Mouse (Mus musculus): ENCODE measurements around the gene Asic2. TPM values are rescaled to one million over a fixed set of nuclear protein-coding genes. Genes with fewer than 3 reads are reported as not detected.

Asic2 gene
- polyA plus RNA-seq, 2 experiments: 0.01 to 0.04 TPM

- WGBS (ENCODE audit: insufficient replicate concordance): 64% methylated on average over 1 of the region's 1 CpGs
- no peak for TF ChIP-seq EP300 (IDR thresholded peaks at IDR 0.05; ENCODE audit: low read depth)
- TF ChIP-seq CTCF (IDR thresholded peaks at IDR 0.05; ENCODE audit: low read depth): no peak
- Histone ChIP-seq H3K9me3 (ENCODE audit: control insufficient read depth, low read length) (no peaks in the 10 kb centered on the region), H3K4me2 (ENCODE audit: low read depth) (no peak overlapping the region), H3K27ac (no peak overlapping the region), H3K9ac (replicated peaks) (no peak overlapping the region), H3K27me3 (ENCODE audit: control insufficient read depth, insufficient read depth, low read length) (no peaks in the 10 kb centered on the region), H3K4me1 (replicated peaks; ENCODE audit: control insufficient read depth in 2 of 2, insufficient read depth in 2 of 2, low read length in 1 of 2) (no peaks in the 10 kb centered on the region), H3K36me3 (replicated peaks; ENCODE audit: control insufficient read depth, insufficient read depth, low read depth) (no peaks in the 10 kb centered on the region), H3K4me3 (ENCODE audit: insufficient read depth in 1 of 2, low read depth in 2 of 2, low read length in 2 of 2) (no peak overlapping the region)
- no peak for ATAC-seq (ENCODE audit: insufficient read depth)
- DNase-seq (ENCODE audit: low read depth in 3 of 3, low spot score in 3 of 3): no peak
Measured at GRCm38 (mm10) chr11:81937516-81937915, 30.7 kb downstream of the Asic2 start.

GRCm38 (mm10) chr11:81926393-81926792, 41.9 kb downstream of the Asic2 start:
- Histone ChIP-seq H3K4me3 (ENCODE audit: insufficient read depth in 1 of 2, low read depth in 2 of 2, low read length in 2 of 2) (no peak overlapping the region), H3K4me1 (replicated peaks; ENCODE audit: control insufficient read depth in 2 of 2, insufficient read depth in 2 of 2, low read length in 1 of 2) (no peaks in the 10 kb centered on the region), H3K9ac (replicated peaks) (no peak overlapping the region), H3K4me2 (ENCODE audit: low read depth) (no peak overlapping the region), H3K9me3 (ENCODE audit: control insufficient read depth, low read length) (no peaks in the 10 kb centered on the region), H3K27me3 (ENCODE audit: control insufficient read depth, insufficient read depth, low read length) (no peaks in the 10 kb centered on the region), H3K27ac (no peak overlapping the region), H3K36me3 (replicated peaks; ENCODE audit: control insufficient read depth, insufficient read depth, low read depth) (no peaks in the 10 kb centered on the region)
- no peak for ATAC-seq (ENCODE audit: insufficient read depth)
- TF ChIP-seq CTCF (IDR thresholded peaks at IDR 0.05; ENCODE audit: low read depth) (no peak), EP300 (IDR thresholded peaks at IDR 0.05; ENCODE audit: low read depth) (no peak)
- DNase-seq (ENCODE audit: low read depth in 3 of 3, low spot score in 3 of 3): no peak

- no peak for ATAC-seq (ENCODE audit: insufficient read depth)
- H3K27me3 ChIP-seq (ENCODE audit: control insufficient read depth, insufficient read depth, low read length): no peaks in the 10 kb centered on the region
- no peak overlapping the region for H3K9ac ChIP-seq (replicated peaks)
- H3K9me3 ChIP-seq (ENCODE audit: control insufficient read depth, low read length): no peaks in the 10 kb centered on the region
- no peak for DNase-seq (ENCODE audit: low read depth in 3 of 3, low spot score in 3 of 3)
- 59% methylated on average over 4 of the region's 4 CpGs for WGBS (ENCODE audit: insufficient replicate concordance)
- H3K36me3 ChIP-seq (replicated peaks; ENCODE audit: control insufficient read depth, insufficient read depth, low read depth): no peaks in the 10 kb centered on the region
- no peak overlapping the region for H3K4me3 ChIP-seq (ENCODE audit: insufficient read depth in 1 of 2, low read depth in 2 of 2, low read length in 2 of 2)
- no peak overlapping the region for H3K4me2 ChIP-seq (ENCODE audit: low read depth)
- no peak overlapping the region for H3K27ac ChIP-seq
- no peaks in the 10 kb centered on the region for H3K4me1 ChIP-seq (replicated peaks; ENCODE audit: control insufficient read depth in 2 of 2, insufficient read depth in 2 of 2, low read length in 1 of 2)
- TF ChIP-seq CTCF (IDR thresholded peaks at IDR 0.05; ENCODE audit: low read depth) (no peak), EP300 (IDR thresholded peaks at IDR 0.05; ENCODE audit: low read depth) (no peak)
Measured at GRCm38 (mm10) chr11:81923626-81924025, 44.6 kb downstream of the Asic2 start.

DNA sequence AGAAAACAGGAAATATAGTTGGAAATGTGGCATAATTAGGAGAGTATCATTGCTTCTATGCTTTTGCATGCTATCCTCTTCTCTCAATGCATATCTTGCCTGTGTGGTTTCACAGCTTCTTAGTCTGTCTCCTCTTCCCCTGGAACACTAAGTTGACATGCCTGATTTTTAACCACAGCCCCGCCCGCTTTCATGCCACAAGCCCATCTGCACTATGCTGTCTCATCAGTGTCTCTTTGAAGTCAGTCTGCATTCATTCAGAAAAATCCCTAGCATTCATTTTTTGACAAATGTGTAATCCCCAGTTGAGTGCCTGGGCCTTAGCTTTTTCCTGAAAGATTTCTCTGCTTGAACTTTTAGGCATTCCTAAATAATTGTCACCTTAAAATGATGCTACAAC, 45.2 kb downstream of the Asic2 start:
- H3K36me3 ChIP-seq (replicated peaks; ENCODE audit: control insufficient read depth, insufficient read depth, low read depth): no peaks in the 10 kb centered on the region
- DNase-seq (ENCODE audit: low read depth in 3 of 3, low spot score in 3 of 3) (no peak), ATAC-seq (ENCODE audit: insufficient read depth) (no peak)
- 48% methylated on average over 2 of the region's 2 CpGs for WGBS (ENCODE audit: insufficient replicate concordance)
- H3K4me3 ChIP-seq (ENCODE audit: insufficient read depth in 1 of 2, low read depth in 2 of 2, low read length in 2 of 2): no peak overlapping the region
- H3K27me3 ChIP-seq (ENCODE audit: control insufficient read depth, insufficient read depth, low read length): no peaks in the 10 kb centered on the region
- H3K9ac ChIP-seq (replicated peaks): no peak overlapping the region
- H3K9me3 ChIP-seq (ENCODE audit: control insufficient read depth, low read length): no peaks in the 10 kb centered on the region
- no peak overlapping the region for H3K4me2 ChIP-seq (ENCODE audit: low read depth)
- H3K27ac ChIP-seq: no peak overlapping the region
- no peaks in the 10 kb centered on the region for H3K4me1 ChIP-seq (replicated peaks; ENCODE audit: control insufficient read depth in 2 of 2, insufficient read depth in 2 of 2, low read length in 1 of 2)
- TF ChIP-seq CTCF (IDR thresholded peaks at IDR 0.05; ENCODE audit: low read depth): no peak
- no peak for TF ChIP-seq EP300 (IDR thresholded peaks at IDR 0.05; ENCODE audit: low read depth)

- Histone ChIP-seq H3K4me1 (replicated peaks; ENCODE audit: control insufficient read depth in 2 of 2, insufficient read depth in 2 of 2, low read length in 1 of 2) (no peaks in the 10 kb centered on the region), H3K27me3 (ENCODE audit: control insufficient read depth, insufficient read depth, low read length) (no peaks in the 10 kb centered on the region), H3K9me3 (ENCODE audit: control insufficient read depth, low read length) (no peaks in the 10 kb centered on the region), H3K27ac (no peak overlapping the region), H3K4me2 (ENCODE audit: low read depth) (no peak overlapping the region), H3K4me3 (ENCODE audit: insufficient read depth in 1 of 2, low read depth in 2 of 2, low read length in 2 of 2) (no peak overlapping the region), H3K36me3 (replicated peaks; ENCODE audit: control insufficient read depth, insufficient read depth, low read depth) (no peaks in the 10 kb centered on the region), H3K9ac (replicated peaks) (no peak overlapping the region)
- ATAC-seq (ENCODE audit: insufficient read depth): no peak
- TF ChIP-seq EP300 (IDR thresholded peaks at IDR 0.05; ENCODE audit: low read depth) (no peak), CTCF (IDR thresholded peaks at IDR 0.05; ENCODE audit: low read depth) (no peak)
- no peak for DNase-seq (ENCODE audit: low read depth in 3 of 3, low spot score in 3 of 3)
- 53% methylated on average over 6 of the region's 6 CpGs for WGBS (ENCODE audit: insufficient replicate concordance)
Measured at GRCm38 (mm10) chr11:81915501-81915900, 52.8 kb downstream of the Asic2 start.
